In the genomic region with DNA sequence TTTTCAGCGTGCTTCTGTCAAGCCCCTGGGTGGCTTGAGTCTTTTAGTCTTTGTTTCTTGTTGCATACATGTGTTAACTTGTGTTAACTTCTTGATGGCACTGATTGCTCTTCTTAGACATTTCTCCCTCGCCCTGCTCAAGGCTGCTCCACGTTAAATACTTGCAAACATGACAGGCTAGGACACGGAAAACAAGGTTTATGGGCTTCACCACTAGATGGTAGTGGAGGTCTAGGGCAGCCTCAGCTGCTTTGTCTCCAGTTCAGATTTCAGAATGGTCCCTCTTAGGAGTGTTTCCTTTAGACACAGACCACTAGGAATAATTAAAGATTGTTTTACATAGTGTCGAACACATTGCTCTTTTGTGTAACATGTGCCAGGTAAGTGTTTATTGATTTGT, we compare ENCODE assay signal across 8 mouse cellular contexts. TPM values are rescaled to one million over a fixed set of nuclear protein-coding genes. Genes with fewer than 3 reads are reported as not detected.
A peak's percentile ranks its signal among the peaks of the same experiment; 100 is the strongest.
DNase-seq lines count a peak whose midpoint lies in the region; ATAC-seq and TF ChIP-seq lines count a peak whose summit lies in the region.

No protein-coding gene starts in this region.

- ATAC-seq in liver, embryonic 11.5 days (replicated peaks; ENCODE audit: low FRiP score): no peak
- ATAC-seq in liver, embryonic 14.5 days (ENCODE audit: insufficient read depth): no peak
- peak; percentile 88 for ATAC-seq in neural tube, embryonic 14.5 days (ENCODE audit: low read depth)
- no peak for ATAC-seq in inflammation-experienced regulatory T-cells, adult 6 months

- DNase-seq in liver: peak; percentile 20
- no peak for DNase-seq in liver, embryonic 11.5 days (ENCODE audit: low spot score)
- DNase-seq in adrenal gland, postnatal 25 days: peak; percentile 29
- peak; percentile 71 for DNase-seq in induced T-regulatory cell, adult 2 months (ENCODE audit: low read depth)
- DNase-seq in liver, embryonic 14.5 days (ENCODE audit: low read depth in 3 of 3, low spot score in 3 of 3): peak in 1 of 3 experiments; percentile 3

- no peak overlapping the region for H3K27ac ChIP-seq in liver, embryonic 11.5 days (ENCODE audit: low read depth, low read length)
- no peak overlapping the region for H3K27ac ChIP-seq in embryonic fibroblast, embryonic 13.5 days (ENCODE audit: insufficient read depth, low read length)
- H3K27ac ChIP-seq in liver, embryonic 14.5 days: no peak overlapping the region
- no peak overlapping the region for H3K27ac ChIP-seq in neural tube, embryonic 14.5 days (ENCODE audit: low read depth, low read length)

- H3K27me3 ChIP-seq in liver, embryonic 11.5 days (replicated peaks; ENCODE audit: control insufficient read depth, insufficient read depth, low read length): no peaks in the 10 kb centered on the region; the same call in 1 of the 2 replicates
- no peaks in the 10 kb centered on the region for H3K27me3 ChIP-seq in liver, embryonic 14.5 days (ENCODE audit: control insufficient read depth, insufficient read depth, low read length)
- H3K27me3 ChIP-seq in neural tube, embryonic 14.5 days (ENCODE audit: control insufficient read depth, insufficient read depth, low read length): no peaks in the 10 kb centered on the region

- H3K4me1 ChIP-seq in liver, embryonic 11.5 days (replicated peaks; ENCODE audit: control insufficient read depth, insufficient read depth, low read length): no peaks in the 10 kb centered on the region
- no peaks in the 10 kb centered on the region for H3K4me1 ChIP-seq in embryonic fibroblast, embryonic 13.5 days (ENCODE audit: control insufficient read depth, insufficient read depth, low read length)
- H3K4me1 ChIP-seq in liver, embryonic 14.5 days (replicated peaks; ENCODE audit: control insufficient read depth in 2 of 2, insufficient read depth in 2 of 2, low read length in 1 of 2): peaks cover 0 to 7% of the 10 kb centered on the region in 2 experiments; a peak in 1 of 4 replicates
- no peaks in the 10 kb centered on the region for H3K4me1 ChIP-seq in neural tube, embryonic 14.5 days (ENCODE audit: control insufficient read depth, insufficient read depth, low read length)

- 40% methylated on average over 5 of the region's 5 CpGs for WGBS in liver, embryonic 11.5 days
- 28% methylated on average over 5 of the region's 5 CpGs for WGBS in liver, embryonic 14.5 days (ENCODE audit: insufficient replicate concordance)
- 38% methylated on average over 5 of the region's 5 CpGs for WGBS in neural tube, embryonic 14.5 days

- no peak overlapping the region for H3K9ac ChIP-seq in liver, embryonic 11.5 days (ENCODE audit: low read depth, low read length)
- H3K9ac ChIP-seq in liver, embryonic 14.5 days (replicated peaks): no peak overlapping the region
- H3K9ac ChIP-seq in neural tube, embryonic 14.5 days (replicated peaks; ENCODE audit: low read depth, low read length): no peak overlapping the region

- TF ChIP-seq POLR2A in embryonic fibroblast, embryonic 13.5 days (IDR thresholded peaks at IDR 0.05; ENCODE audit: low read depth, low read length): no peak

- H3K36me3 ChIP-seq in liver, embryonic 11.5 days (ENCODE audit: control insufficient read depth, insufficient read depth, low read length): no peaks in the 10 kb centered on the region
- H3K36me3 ChIP-seq in liver, embryonic 14.5 days (replicated peaks; ENCODE audit: control insufficient read depth, insufficient read depth, low read depth): no peaks in the 10 kb centered on the region
- H3K36me3 ChIP-seq in neural tube, embryonic 14.5 days (ENCODE audit: control insufficient read depth, insufficient read depth, low read length): no peaks in the 10 kb centered on the region

- no peaks in the 10 kb centered on the region for H3K9me3 ChIP-seq in liver, embryonic 11.5 days (ENCODE audit: control insufficient read depth, low read length)
- no peaks in the 10 kb centered on the region for H3K9me3 ChIP-seq in liver, embryonic 14.5 days (ENCODE audit: control insufficient read depth, low read length)
- H3K9me3 ChIP-seq in neural tube, embryonic 14.5 days (ENCODE audit: control insufficient read depth, low read length): no peaks in the 10 kb centered on the region

- no peak for TF ChIP-seq EP300 in liver, embryonic 14.5 days (IDR thresholded peaks at IDR 0.05; ENCODE audit: low read depth)

- no peak overlapping the region for H3K4me3 ChIP-seq in liver, embryonic 11.5 days (ENCODE audit: low read depth, low read length)
- no peak overlapping the region for H3K4me3 ChIP-seq in embryonic fibroblast, embryonic 13.5 days (ENCODE audit: insufficient read depth, low read length)
- no peak overlapping the region for H3K4me3 ChIP-seq in liver, embryonic 14.5 days (ENCODE audit: insufficient read depth in 1 of 2, low read depth in 2 of 2, low read length in 2 of 2)
- H3K4me3 ChIP-seq in neural tube, embryonic 14.5 days (ENCODE audit: low read depth, low read length): no peak overlapping the region

- peak; percentile 56; the same call in 1 of the 2 replicates for TF ChIP-seq CTCF in embryonic fibroblast, embryonic 13.5 days (IDR thresholded peaks at IDR 0.05; ENCODE audit: borderline replicate concordance, insufficient read depth, low read length)
- peak; percentile 69 for TF ChIP-seq CTCF in liver, embryonic 14.5 days (IDR thresholded peaks at IDR 0.05; ENCODE audit: low read depth)

- H3K4me2 ChIP-seq in liver, embryonic 11.5 days: no peak overlapping the region
- H3K4me2 ChIP-seq in liver, embryonic 14.5 days (ENCODE audit: low read depth): no peak overlapping the region
- no peak overlapping the region for H3K4me2 ChIP-seq in neural tube, embryonic 14.5 days (ENCODE audit: low read depth, low read length)

RNA-seq across cellular contexts. Expression of gene Gpr87, which starts 19.7 kb away (rescaled TPM):
- not detected in 2 replicates for polyA plus RNA-seq in liver, embryonic 11.5 days (2014; fragmentation: Nextera tagmentation; extraction: Ambion mirVana)
- total RNA-seq in adrenal gland, postnatal 25 days (2021): not detected in 2 replicates
- not detected in 2 replicates for polyA plus RNA-seq in embryonic fibroblast, embryonic 13.5 days (2011; ENCODE audit: insufficient read length, low read depth, missing spikeins)
- polyA plus RNA-seq in liver, embryonic 14.5 days (2012; rRNA removed): not detected in 2 replicates
- polyA plus RNA-seq in liver, embryonic 14.5 days (2014; fragmentation: Nextera tagmentation; extraction: Ambion mirVana): not detected in 2 replicates
- polyA plus RNA-seq in neural tube, embryonic 14.5 days (2014; fragmentation: Nextera tagmentation; extraction: Ambion mirVana): 0.22 and 0.46 TPM in 2 replicates
- polyA plus RNA-seq in inflammation-experienced regulatory T-cells, adult 6 months (2017; shearing (Covaris generic)): not detected

RNA-seq across cellular contexts. Expression of gene P2ry14, which starts 21.8 kb away (rescaled TPM):
- polyA plus RNA-seq in liver, embryonic 11.5 days (2014; fragmentation: Nextera tagmentation; extraction: Ambion mirVana): 2.8 and 3.6 TPM in 2 replicates
- 6.8 and 15.7 TPM in 2 replicates for total RNA-seq in adrenal gland, postnatal 25 days (2021)
- polyA plus RNA-seq in embryonic fibroblast, embryonic 13.5 days (2011; ENCODE audit: insufficient read length, low read depth, missing spikeins): 0.53 and 0.57 TPM in 2 replicates
- 2.5 TPM in 2 replicates for polyA plus RNA-seq in liver, embryonic 14.5 days (2012; rRNA removed)
- 3.6 and 4.1 TPM in 2 replicates for polyA plus RNA-seq in liver, embryonic 14.5 days (2014; fragmentation: Nextera tagmentation; extraction: Ambion mirVana)
- 5.7 and 6.2 TPM in 2 replicates for polyA plus RNA-seq in neural tube, embryonic 14.5 days (2014; fragmentation: Nextera tagmentation; extraction: Ambion mirVana)
- polyA plus RNA-seq in inflammation-experienced regulatory T-cells, adult 6 months (2017; shearing (Covaris generic)): 1 to 10 TPM; 2.8 to 3.6 (median 3.3) TPM

RNA-seq across cellular contexts. Expression of gene P2ry13, which starts 35.4 kb away (rescaled TPM):
- polyA plus RNA-seq in liver, embryonic 11.5 days (2014; fragmentation: Nextera tagmentation; extraction: Ambion mirVana): 2.0 and 2.3 TPM in 2 replicates
- total RNA-seq in adrenal gland, postnatal 25 days (2021): 0.48 and 1.1 TPM in 2 replicates
- polyA plus RNA-seq in embryonic fibroblast, embryonic 13.5 days (2011; ENCODE audit: insufficient read length, low read depth, missing spikeins): not detected in 2 replicates
- polyA plus RNA-seq in liver, embryonic 14.5 days (2012; rRNA removed): 2.0 TPM in 2 replicates
- 2.8 and 3.0 TPM in 2 replicates for polyA plus RNA-seq in liver, embryonic 14.5 days (2014; fragmentation: Nextera tagmentation; extraction: Ambion mirVana)
- polyA plus RNA-seq in neural tube, embryonic 14.5 days (2014; fragmentation: Nextera tagmentation; extraction: Ambion mirVana): 1.7 and 2.3 TPM in 2 replicates
- polyA plus RNA-seq in inflammation-experienced regulatory T-cells, adult 6 months (2017; shearing (Covaris generic)): under 1 TPM in 1 of 3 experiments, not detected in 2; 0.60 TPM
